Mouse (Mus musculus) T-cell, adult 2 months (primary cell): Measurements from ENCODE around the gene Actr5.

Source experiments
- DNase-seq: peaks from one replicate; pipeline ENCODE4 v3.0.0; 2022; ENCODE audit warnings: low spot score

The Actr5 gene

GRCm38 (mm10) chr2:158624718-158625222 lies at the start of gene Actr5:
TSS of gene Actr5 (plus strand) at chr2:158624888.
- peak; percentile 90 for DNase-seq

- DNase-seq, result no peak
Measured at GRCm38 (mm10) chr2:158579979-158580378, 44.7 kb upstream of the Actr5 start.

GRCm38 (mm10) chr2:158584621-158585358 lies 39.9 kb upstream of the Actr5 start:
- no peak for DNase-seq

GRCm38 (mm10) chr2:158588524-158589271 lies 36.0 kb upstream of the Actr5 start:
- no peak for DNase-seq

GRCm38 (mm10) chr2:158590495-158590894 lies 34.2 kb upstream of the Actr5 start:
- DNase-seq, result no peak

GRCm38 (mm10) chr2:158591286-158591685 lies 33.4 kb upstream of the Actr5 start:
- no peak for DNase-seq

GRCm38 (mm10) chr2:158593371-158593770 lies 31.3 kb upstream of the Actr5 start:
- no peak for DNase-seq

GRCm38 (mm10) chr2:158595103-158595502 lies 29.6 kb upstream of the Actr5 start:
- DNase-seq, result no peak

GRCm38 (mm10) chr2:158595577-158595976 lies 29.1 kb upstream of the Actr5 start:
- DNase-seq, result no peak

GRCm38 (mm10) chr2:158596803-158597202 lies 27.9 kb upstream of the Actr5 start:
- DNase-seq, result no peak

- no peak for DNase-seq
Measured at GRCm38 (mm10) chr2:158600517-158600916, 24.2 kb upstream of the Actr5 start.

GRCm38 (mm10) chr2:158601326-158601725 lies 23.4 kb upstream of the Actr5 start:
- DNase-seq, result no peak

- no peak for DNase-seq
Measured at GRCm38 (mm10) chr2:158602663-158603062, 22.0 kb upstream of the Actr5 start.

- DNase-seq, result no peak
Measured at GRCm38 (mm10) chr2:158606511-158606964, 18.1 kb upstream of the Actr5 start.

- DNase-seq, result no peak
Measured at GRCm38 (mm10) chr2:158609681-158610080, 15.0 kb upstream of the Actr5 start.

- no peak for DNase-seq
Measured at GRCm38 (mm10) chr2:158610488-158611325, 14.0 kb upstream of the Actr5 start, which contains the start of gene Slc32a1. TSS of gene Slc32a1 (plus strand) at chr2:158610767.

GRCm38 (mm10) chr2:158611326-158611719 lies 13.4 kb upstream of the Actr5 start:
- no peak for DNase-seq

GRCm38 (mm10) chr2:158611726-158612670 lies 12.7 kb upstream of the Actr5 start:
- no peak for DNase-seq

- no peak for DNase-seq
Measured at GRCm38 (mm10) chr2:158612671-158613250, 11.9 kb upstream of the Actr5 start.
